Mouse (Mus musculus) forebrain, embryonic 11.5 days (tissue): Measurements from ENCODE around the gene Slc5a9. TPM values are rescaled to one million over a fixed set of nuclear protein-coding genes. Genes with fewer than 3 reads are reported as not detected.

Experiments used
- ATAC-seq: fragments of 200-750 bp; cut with Nextera tagmentation; replicated peaks from 2 replicates; pipeline ENCODE4 v1.8.0; 2017; ENCODE audit warnings: moderate TSS enrichment; ENCODE audit not compliant: low FRiP score
- DNase-seq: peaks from one replicate; pipeline ENCODE4 v3.0.0-alpha.2; 2017; ENCODE audit warnings: low spot score
- H3K27ac ChIP-seq: fragments of 300-500 bp; sonication (generic); 2 replicates; pipeline ENCODE4 v1.5.1; 2014; ENCODE audit warnings: low read depth, low read length
- H3K27me3 ChIP-seq: fragments of 300-500 bp; sonication (generic); 2 replicates; pipeline ENCODE4 v1.6.1; 2014; ENCODE audit warnings: mild to moderate bottlenecking, low read length, mixed read lengths; ENCODE audit not compliant: control insufficient read depth, insufficient read depth
- H3K36me3 ChIP-seq: fragments of 300-500 bp; sonication (generic); 2 replicates; pipeline ENCODE4 v1.6.1; 2014; ENCODE audit warnings: mild to moderate bottlenecking, low read length, moderate library complexity, mixed read lengths; ENCODE audit not compliant: control insufficient read depth, insufficient read depth
- H3K4me1 ChIP-seq: fragments of 300-500 bp; sonication (generic); replicated peaks from 2 replicates; pipeline ENCODE4 v1.6.1; 2014; ENCODE audit warnings: low read length, mixed read lengths; ENCODE audit not compliant: control insufficient read depth, insufficient read depth
- H3K4me2 ChIP-seq: fragments of 300-500 bp; sonication (generic); 2 replicates; pipeline ENCODE4 v1.6.1; 2014; ENCODE audit warnings: low read depth, mild to moderate bottlenecking, low read length, moderate library complexity, mixed read lengths; ENCODE audit not compliant: severe bottlenecking
- H3K4me3 ChIP-seq: fragments of 300-500 bp; sonication (generic); 2 replicates; pipeline ENCODE4 v1.5.1; 2014; ENCODE audit warnings: low read depth, low read length
- H3K9ac ChIP-seq: fragments of 300-500 bp; sonication (generic); 2 replicates; pipeline ENCODE4 v1.6.1; 2014; ENCODE audit warnings: low read length
- H3K9me3 ChIP-seq: fragments of 300-500 bp; sonication (generic); 2 replicates; pipeline ENCODE4 v1.6.1; 2016; ENCODE audit warnings: low read length, mixed read lengths; ENCODE audit not compliant: control insufficient read depth
- WGBS: fragments of 180-500 bp; shearing (Covaris S2); extraction: QIAGEN DNeasy Blood & Tissue Kit; methylation state at CpG from one replicate; pipeline ENCODE4 v1.1.7; 2014; 5-methylcytosine and 5-hydroxymethylcytosine counted together
- polyA plus RNA-seq: library from polyadenylated mRNA; unstranded; fragments of >200 nt; fragmentation: Nextera tagmentation; extraction: Ambion mirVana; gene quantifications from 2 replicates; pipeline ENCODE4 v1.2.1, GENCODE M21; 2014

The Slc5a9 gene
- polyA plus RNA-seq, 1 experiment from 2014 or later = not detected

- ATAC-seq (peak; percentile 80), DNase-seq (peak; percentile 72)
- WGBS = 13% methylated on average over 7 of the region's 7 CpGs
- H3K9ac ChIP-seq = no peak overlapping the region
- H3K4me3 ChIP-seq = no peak overlapping the region
- H3K36me3 ChIP-seq = no peaks in the 10 kb centered on the region
- H3K27ac ChIP-seq = no peak overlapping the region
- H3K27me3 ChIP-seq = no peaks in the 10 kb centered on the region
- H3K9me3 ChIP-seq = no peaks in the 10 kb centered on the region
- no peaks in the 10 kb centered on the region for H3K4me1 ChIP-seq
- 0 out of 2 replicates have a peak overlapping the region, but pooled peaks have one; percentile 13 for H3K4me2 ChIP-seq
Measured at GRCm38 (mm10) chr4:111886018-111886417, 16.7 kb downstream of the Slc5a9 start.

- ATAC-seq = no peak
Measured at GRCm38 (mm10) chr4:111883543-111883942, 19.2 kb downstream of the Slc5a9 start.

DNA sequence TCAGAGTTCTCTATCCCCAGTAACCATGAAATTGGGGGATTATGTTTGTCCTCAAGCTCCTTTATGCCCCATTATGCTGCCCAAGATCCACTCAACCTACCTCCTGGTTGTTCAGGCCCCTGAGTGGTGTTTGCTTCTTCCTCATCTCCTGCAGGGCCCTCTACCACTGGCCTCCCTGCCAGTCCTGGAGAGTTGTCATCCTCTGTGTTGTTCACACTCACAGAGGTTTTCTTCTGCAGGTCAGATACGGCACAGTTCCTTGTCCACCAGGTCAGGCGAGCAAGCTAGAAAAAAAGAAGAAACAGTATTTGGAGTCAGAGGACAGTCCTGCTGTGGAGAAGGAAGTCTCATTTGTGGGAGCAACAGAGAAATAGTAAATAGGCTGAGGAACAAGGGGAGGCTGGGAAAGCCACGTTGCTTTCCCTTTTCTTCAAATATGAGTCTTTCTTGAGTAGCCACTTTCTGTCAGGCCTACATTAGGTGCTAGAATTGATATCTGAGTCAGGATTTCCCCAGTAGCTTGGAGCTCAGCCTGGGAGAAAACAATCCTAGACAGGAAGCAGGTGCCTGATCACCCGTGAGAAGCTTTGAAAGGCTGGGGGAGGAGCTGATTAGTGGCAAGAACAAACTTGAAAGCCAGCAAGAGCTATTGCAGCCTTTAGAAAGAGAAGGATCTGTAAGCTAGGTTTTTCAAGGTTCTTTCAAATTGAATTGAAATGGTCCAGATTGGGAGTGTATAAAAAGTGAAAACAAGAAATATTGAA is 22.4 kb downstream of the Slc5a9 start:
- 51% methylated on average over 4 of the region's 4 CpGs for WGBS
- H3K9me3 ChIP-seq = no peaks in the 10 kb centered on the region
- no peak overlapping the region for H3K4me2 ChIP-seq
- DNase-seq = no peak
- no peak overlapping the region for H3K4me3 ChIP-seq
- H3K4me1 ChIP-seq = no peaks in the 10 kb centered on the region
- ATAC-seq = no peak
- no peak overlapping the region for H3K27ac ChIP-seq
- H3K9ac ChIP-seq = no peak overlapping the region
- H3K27me3 ChIP-seq = no peaks in the 10 kb centered on the region
- no peaks in the 10 kb centered on the region for H3K36me3 ChIP-seq

More at GRCm38 (mm10) chr4:111883543-111883942, 19.2 kb downstream of the Slc5a9 start:
- Histone ChIP-seq H3K36me3 (no peaks in the 10 kb centered on the region), H3K27ac (no peak overlapping the region), H3K9ac (no peak overlapping the region), H3K27me3 (no peaks in the 10 kb centered on the region), H3K4me3 (no peak overlapping the region), H3K9me3 (no peaks in the 10 kb centered on the region), H3K4me1 (no peaks in the 10 kb centered on the region), H3K4me2 (no peak overlapping the region)
- no peak for DNase-seq
- 88% methylated on average over 12 of the region's 12 CpGs for WGBS

DNA sequence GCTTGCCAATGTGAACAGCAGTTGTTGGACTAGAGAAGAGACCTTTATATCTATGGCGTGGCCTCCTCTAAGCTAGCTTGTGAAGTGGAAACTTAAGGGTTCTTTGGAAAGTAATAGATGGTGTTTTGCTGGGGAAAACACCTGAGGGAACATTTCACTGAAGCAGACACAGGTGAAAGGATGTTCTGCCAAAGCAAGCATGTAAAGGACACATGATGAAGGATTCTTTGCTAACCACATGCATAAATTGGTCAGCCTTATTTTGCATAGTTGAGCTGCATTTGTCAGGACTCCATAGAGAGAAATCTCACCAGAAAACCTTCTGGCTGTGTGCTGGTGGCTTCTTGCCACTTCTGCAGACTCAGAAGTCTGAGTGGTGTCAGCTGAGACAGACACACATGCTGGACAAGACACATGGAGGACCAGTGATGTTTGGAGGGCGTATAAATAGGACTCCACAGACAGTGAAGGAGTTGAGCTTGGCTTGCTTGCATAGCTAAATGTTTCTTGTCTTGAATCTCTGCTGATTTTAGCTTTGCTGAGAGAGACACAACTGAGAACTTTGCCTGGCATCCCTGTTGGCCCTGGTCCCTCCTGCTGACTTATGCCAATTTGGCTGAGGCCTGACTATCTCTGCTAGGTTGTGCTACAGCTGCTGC is 34.8 kb downstream of the Slc5a9 start:
- no peak overlapping the region for H3K4me2 ChIP-seq
- ATAC-seq (no peak), DNase-seq (no peak)
- no peaks in the 10 kb centered on the region for H3K27me3 ChIP-seq
- H3K9ac ChIP-seq = no peak overlapping the region
- no peaks in the 10 kb centered on the region for H3K4me1 ChIP-seq
- no peaks in the 10 kb centered on the region for H3K9me3 ChIP-seq
- H3K36me3 ChIP-seq = no peaks in the 10 kb centered on the region
- 83% methylated on average over 2 of the region's 2 CpGs for WGBS
- no peak overlapping the region for H3K27ac ChIP-seq
- H3K4me3 ChIP-seq = no peak overlapping the region

- Histone ChIP-seq H3K9me3 (no peaks in the 10 kb centered on the region), H3K4me2 (no peak overlapping the region), H3K4me1 (no peaks in the 10 kb centered on the region), H3K4me3 (no peak overlapping the region), H3K27me3 (no peaks in the 10 kb centered on the region), H3K27ac (no peak overlapping the region), H3K36me3 (no peaks in the 10 kb centered on the region), H3K9ac (no peak overlapping the region)
- 90% methylated on average over 5 of the region's 5 CpGs for WGBS
- DNase-seq (no peak), ATAC-seq (no peak)
Measured at GRCm38 (mm10) chr4:111866701-111867100, 36.0 kb downstream of the Slc5a9 start.

- Histone ChIP-seq H3K4me1 (no peaks in the 10 kb centered on the region), H3K4me3 (no peak overlapping the region), H3K27me3 (no peaks in the 10 kb centered on the region), H3K27ac (no peak overlapping the region), H3K4me2 (no peak overlapping the region), H3K9me3 (no peaks in the 10 kb centered on the region), H3K9ac (no peak overlapping the region), H3K36me3 (no peaks in the 10 kb centered on the region)
- ATAC-seq = no peak
- DNase-seq = no peak
Measured at GRCm38 (mm10) chr4:111852626-111853025, 50.1 kb downstream of the Slc5a9 start.

DNA sequence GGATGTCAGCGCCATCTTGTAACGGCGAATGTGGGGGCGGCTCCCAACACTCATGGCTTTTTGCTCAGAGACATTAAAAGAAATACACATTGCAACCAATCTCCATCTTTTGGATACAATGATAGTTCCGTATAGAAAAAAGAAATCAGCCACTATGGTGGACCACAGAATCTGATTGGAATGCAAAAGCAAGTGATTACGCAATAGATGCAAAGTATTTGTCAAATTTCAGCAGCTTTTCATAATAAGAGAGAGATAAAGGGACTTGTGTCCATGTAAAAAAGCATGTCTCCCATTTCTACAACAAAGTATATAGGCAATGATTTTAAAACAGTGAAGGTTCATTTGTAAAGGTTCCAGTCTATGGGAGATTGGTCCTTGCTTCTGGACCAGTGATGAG is 63.8 kb downstream of the Slc5a9 start:
- Histone ChIP-seq H3K4me1 (no peaks in the 10 kb centered on the region), H3K36me3 (no peaks in the 10 kb centered on the region), H3K4me3 (no peak overlapping the region), H3K9ac (no peak overlapping the region), H3K9me3 (no peaks in the 10 kb centered on the region), H3K4me2 (no peak overlapping the region), H3K27ac (no peak overlapping the region), H3K27me3 (no peaks in the 10 kb centered on the region)
- DNase-seq = no peak
- WGBS = 95% methylated on average over 6 of the region's 6 CpGs
- ATAC-seq = no peak
